Comparison of ENCODE assay signal across 25 mouse cellular contexts in the genomic region with DNA sequence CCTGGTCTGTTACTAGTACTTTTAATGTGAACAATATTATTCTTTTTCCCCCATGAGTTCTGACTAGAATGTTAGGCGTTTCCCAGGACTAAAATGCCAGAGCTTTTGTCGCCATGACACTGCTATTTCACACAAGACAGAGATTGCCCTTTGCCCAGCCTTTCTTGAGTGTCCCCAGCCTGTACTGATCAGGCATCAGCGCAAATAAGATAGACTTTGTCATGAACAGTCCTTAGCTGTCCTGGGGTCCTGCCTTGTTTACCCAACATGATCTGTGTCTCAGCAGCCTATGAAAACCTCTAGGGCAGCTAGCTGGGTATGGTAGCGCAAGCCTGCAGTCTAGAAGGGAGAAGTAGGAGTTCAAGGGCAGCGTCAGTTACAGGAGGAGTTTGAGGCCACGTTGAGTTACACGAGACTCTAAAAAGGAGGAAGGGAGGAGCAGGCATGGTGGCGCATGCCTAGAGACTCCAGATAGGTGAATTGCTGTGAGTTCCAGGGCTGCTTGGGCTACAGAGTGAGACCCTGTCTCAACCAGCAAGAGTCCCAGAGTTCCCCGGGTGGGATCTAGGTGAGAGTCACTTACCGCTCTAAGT. TPM values are rescaled to one million over a fixed set of nuclear protein-coding genes. Genes with fewer than 3 reads are reported as not detected.
A peak's percentile ranks its signal among the peaks of the same experiment; 100 is the strongest.
DNase-seq lines count a peak whose midpoint lies in the region; ATAC-seq lines count a peak whose summit lies in the region.
"Had no signal": no experiment of that assay in that cellular context is flagged by ENCODE, and none has a peak within 500 bp of the region (broad histone marks: within the 10 kb centered on the region; RNA-seq: fewer than 3 reads in every experiment).

No protein-coding gene starts in this region.

- peaks cover 7% of the 10 kb centered on the region; the same call in 1 of the 2 replicates for H3K36me3 ChIP-seq in embryonic facial prominence, embryonic 13.5 days
- H3K36me3 ChIP-seq in embryonic facial prominence, embryonic 10.5 days (replicated peaks) = peaks cover 29% of the 10 kb centered on the region
- no peaks in the 10 kb centered on the region for H3K36me3 ChIP-seq in intestine, embryonic 16.5 days (ENCODE audit: control insufficient read depth, insufficient read depth, low read length)

- H3K4me2 ChIP-seq in embryonic facial prominence, embryonic 13.5 days = no peak overlapping the region
- H3K4me2 ChIP-seq in intestine, embryonic 16.5 days (ENCODE audit: low read depth, low read length) = no peak overlapping the region
- H3K4me2 ChIP-seq: forebrain, embryonic 13.5 days; heart, embryonic 13.5 days; hindbrain, embryonic 14.5 days had no signal

- H3K4me1 ChIP-seq in embryonic facial prominence, embryonic 13.5 days = peaks cover 23% of the 10 kb centered on the region
- H3K4me1 ChIP-seq in embryonic facial prominence, embryonic 10.5 days = peaks cover under 1% of the 10 kb centered on the region; the same call in 1 of the 2 replicates
- H3K4me1 ChIP-seq in intestine, embryonic 16.5 days (ENCODE audit: control insufficient read depth, insufficient read depth, low read length) = 0 out of 2 replicates have a peak, but pooled peaks cover 4% of the 10 kb centered on the region
- H3K4me1 ChIP-seq: forebrain, embryonic 10.5 days; forebrain, embryonic 13.5 days; heart, embryonic 10.5 days had no signal

- intact Hi-C loops in gastrocnemius, postnatal 14 days (cut with DNase I; ENCODE audit: low total_unique reads) = no loop called here

- 88% methylated on average over 10 of the region's 10 CpGs for WGBS in embryonic facial prominence, embryonic 13.5 days
- WGBS in embryonic facial prominence, embryonic 10.5 days = 92% methylated on average over 10 of the region's 10 CpGs
- 80% methylated on average over 10 of the region's 10 CpGs for WGBS in intestine, embryonic 16.5 days

- no peaks in the 10 kb centered on the region for H3K9me3 ChIP-seq in embryonic facial prominence, embryonic 13.5 days
- no peaks in the 10 kb centered on the region for H3K9me3 ChIP-seq in embryonic facial prominence, embryonic 10.5 days
- H3K9me3 ChIP-seq in intestine, embryonic 16.5 days (ENCODE audit: control insufficient read depth, low read length) = no peaks in the 10 kb centered on the region
- H3K9me3 ChIP-seq: forebrain, embryonic 10.5 days; forebrain, embryonic 13.5 days; heart, embryonic 10.5 days; heart, embryonic 13.5 days had no signal

- no peak overlapping the region for H3K9ac ChIP-seq in embryonic facial prominence, embryonic 13.5 days
- no peak overlapping the region for H3K9ac ChIP-seq in intestine, embryonic 16.5 days (ENCODE audit: low read depth, low read length)
- H3K9ac ChIP-seq: forebrain, embryonic 13.5 days; heart, embryonic 13.5 days; hindbrain, embryonic 14.5 days had no signal

- no peak for ATAC-seq in embryonic facial prominence, embryonic 13.5 days (ENCODE audit: insufficient number of reproducible peaks, insufficient read depth, low FRiP score, low TSS enrichment, low read depth)
- ATAC-seq in intestine, embryonic 16.5 days = 0 out of 2 replicates have a peak, but pooled peaks have one; percentile 33
- ATAC-seq in megakaryocyte progenitor cell, adult 5-6 weeks (replicated peaks; ENCODE audit: poor library complexity) = peak; percentile 72
- ATAC-seq: activated CD4-positive, CD25-positive, alpha-beta regulatory T cell, adult 4 months; forebrain, embryonic 13.5 days; forebrain, embryonic 16.5 days; hindbrain, postnatal 0 days had no signal

- no peaks in the 10 kb centered on the region for H3K27me3 ChIP-seq in embryonic facial prominence, embryonic 13.5 days
- H3K27me3 ChIP-seq in embryonic facial prominence, embryonic 10.5 days (replicated peaks; ENCODE audit: low read depth, poor library complexity, severe bottlenecking) = no peaks in the 10 kb centered on the region
- no peaks in the 10 kb centered on the region for H3K27me3 ChIP-seq in intestine, embryonic 16.5 days (replicated peaks; ENCODE audit: control insufficient read depth, insufficient read depth, low read length)
- H3K27me3 ChIP-seq: forebrain, embryonic 13.5 days; heart, embryonic 13.5 days had no signal

- peak overlapping the region; percentile 28; the same call in 1 of the 2 replicates for H3K27ac ChIP-seq in embryonic facial prominence, embryonic 13.5 days
- no peak overlapping the region for H3K27ac ChIP-seq in embryonic facial prominence, embryonic 10.5 days (replicated peaks)
- H3K27ac ChIP-seq in intestine, embryonic 16.5 days (ENCODE audit: low read length) = no peak overlapping the region
- H3K27ac ChIP-seq: forebrain, embryonic 10.5 days; forebrain, embryonic 13.5 days; gastrocnemius, adult 2 months; heart, adult 2 months; heart, embryonic 10.5 days; heart, embryonic 13.5 days; hindbrain, embryonic 14.5 days; hindbrain, postnatal 0 days had no signal

- no peak overlapping the region for H3K4me3 ChIP-seq in embryonic facial prominence, embryonic 13.5 days
- no peak overlapping the region for H3K4me3 ChIP-seq in embryonic facial prominence, embryonic 10.5 days
- no peak overlapping the region for H3K4me3 ChIP-seq in intestine, embryonic 16.5 days (ENCODE audit: low read length)
- H3K4me3 ChIP-seq: forebrain, embryonic 10.5 days; forebrain, embryonic 13.5 days; gastrocnemius, adult 2 months; heart, adult 2 months; heart, embryonic 10.5 days; heart, embryonic 13.5 days had no signal

- DNase-seq in embryonic facial prominence, embryonic 10.5 days (ENCODE audit: low spot score) = no peak
- DNase-seq in gastrocnemius, postnatal 14 days = no peak
- DNase-seq in neural tube, embryonic 10.5 days (ENCODE audit: extremely low spot score, low spot score) = no peak
- DNase-seq in retina, embryonic 14.5 days (ENCODE audit: low spot score) = no peak
- DNase-seq: adrenal gland, adult 8-10 months; adrenal gland, postnatal 25 days; cerebellum, adult 11-12 months; cerebellum, adult 8-10 months; cerebellum, postnatal 25 days; gastrocnemius, adult 2 months; gastrocnemius, postnatal 25 days; heart, adult 2 months; heart, postnatal 14 days; heart, postnatal 4 days had no signal

RNA-seq across cellular contexts. Expression of gene Nr2c1, which starts 8.8 kb away (rescaled TPM):
- 9.0 and 9.3 TPM in 2 replicates for polyA plus RNA-seq in embryonic facial prominence, embryonic 13.5 days (2015; fragmentation: Nextera tagmentation; extraction: Ambion mirVana)
- polyA plus RNA-seq in embryonic facial prominence, embryonic 10.5 days (2016; fragmentation: Nextera tagmentation; extraction: Ambion mirVana) = 12.1 and 12.8 TPM in 2 replicates
- polyA plus RNA-seq in intestine, embryonic 16.5 days (2015; fragmentation: Nextera tagmentation; extraction: Ambion mirVana) = 8.8 and 10.4 TPM in 2 replicates
- total RNA-seq in megakaryocyte progenitor cell, adult 5-6 weeks (2015) = 10.9 and 11.2 TPM in 2 replicates
- total RNA-seq in megakaryocyte progenitor cell, adult 5-6 weeks (2017) = 5.0 and 6.2 TPM in 2 replicates
- total RNA-seq in gastrocnemius, postnatal 14 days (2021) = 1 to 10 TPM; 7.0 to 7.4 TPM

RNA-seq across cellular contexts. Expression of gene Ndufa12, which starts 59.5 kb away (rescaled TPM):
- polyA plus RNA-seq in embryonic facial prominence, embryonic 13.5 days (2015; fragmentation: Nextera tagmentation; extraction: Ambion mirVana) = 319 and 403 TPM in 2 replicates
- polyA plus RNA-seq in embryonic facial prominence, embryonic 10.5 days (2016; fragmentation: Nextera tagmentation; extraction: Ambion mirVana) = 539 and 546 TPM in 2 replicates
- polyA plus RNA-seq in intestine, embryonic 16.5 days (2015; fragmentation: Nextera tagmentation; extraction: Ambion mirVana) = 405 and 411 TPM in 2 replicates
- total RNA-seq in megakaryocyte progenitor cell, adult 5-6 weeks (2015) = 126 and 150 TPM in 2 replicates
- 304 and 334 TPM in 2 replicates for total RNA-seq in megakaryocyte progenitor cell, adult 5-6 weeks (2017)
- total RNA-seq in gastrocnemius, postnatal 14 days (2021) = 100 to 1,000 TPM; 552 to 602 TPM
